Mouse (Mus musculus) heart, embryonic 12.5 days (tissue): ENCODE data around the gene 4930402H24Rik. TPM values are rescaled to one million over a fixed set of nuclear protein-coding genes. Genes with fewer than 3 reads are reported as not detected.

Experiments
- ATAC-seq: fragments of 200-750 bp; cut with Nextera tagmentation; 2 replicates; pipeline ENCODE4 v1.8.0; 2017; ENCODE audit warnings: moderate TSS enrichment, moderate library complexity; ENCODE audit not compliant: insufficient number of reproducible peaks, low FRiP score
- H3K27ac ChIP-seq: fragments of 300-500 bp; sonication (generic); 2 replicates; pipeline ENCODE4 v1.5.1; 2016; ENCODE audit warnings: mild to moderate bottlenecking, moderate library complexity; ENCODE audit not compliant: poor library complexity, severe bottlenecking
- H3K27me3 ChIP-seq: fragments of 300-500 bp; sonication (generic); replicated peaks from 2 replicates; pipeline ENCODE4 v1.6.1; 2016; ENCODE audit warnings: mild to moderate bottlenecking, moderate library complexity
- H3K36me3 ChIP-seq: fragments of 300-500 bp; sonication (generic); 2 replicates; pipeline ENCODE4 v1.6.1; 2016; ENCODE audit warnings: mild to moderate bottlenecking, moderate library complexity
- H3K4me1 ChIP-seq: fragments of 300-500 bp; sonication (generic); replicated peaks from 2 replicates; pipeline ENCODE4 v1.6.1; 2016; ENCODE audit warnings: mild to moderate bottlenecking
- H3K4me2 ChIP-seq: fragments of 300-500 bp; sonication (generic); 2 replicates; pipeline ENCODE4 v1.6.1; 2016; ENCODE audit warnings: mild to moderate bottlenecking, moderate library complexity
- H3K4me3 ChIP-seq: fragments of 300-500 bp; sonication (generic); 2 replicates; pipeline ENCODE4 v1.5.1; 2016; ENCODE audit warnings: mild to moderate bottlenecking
- H3K9ac ChIP-seq: fragments of 300-500 bp; sonication (generic); 2 replicates; pipeline ENCODE4 v1.6.1; 2016; ENCODE audit warnings: mild to moderate bottlenecking, moderate library complexity
- H3K9me3 ChIP-seq: fragments of 300-500 bp; sonication (generic); replicated peaks from 2 replicates; pipeline ENCODE4 v1.6.1; 2016; ENCODE audit warnings: mild to moderate bottlenecking, moderate library complexity
- WGBS: fragments of 180-500 bp; shearing (Covaris S2); methylation state at CpG from one replicate; pipeline ENCODE4 v1.1.7; 2016; 5-methylcytosine and 5-hydroxymethylcytosine counted together
- polyA plus RNA-seq: library from polyadenylated mRNA; unstranded; fragments of >200 nt; fragmentation: Nextera tagmentation; extraction: Ambion mirVana; gene quantifications from 2 replicates; pipeline ENCODE4 v1.2.1, GENCODE M21; 2016

4930402H24Rik gene
- polyA plus RNA-seq, 1 experiment from 2014 or later: 61.1 TPM

DNA sequence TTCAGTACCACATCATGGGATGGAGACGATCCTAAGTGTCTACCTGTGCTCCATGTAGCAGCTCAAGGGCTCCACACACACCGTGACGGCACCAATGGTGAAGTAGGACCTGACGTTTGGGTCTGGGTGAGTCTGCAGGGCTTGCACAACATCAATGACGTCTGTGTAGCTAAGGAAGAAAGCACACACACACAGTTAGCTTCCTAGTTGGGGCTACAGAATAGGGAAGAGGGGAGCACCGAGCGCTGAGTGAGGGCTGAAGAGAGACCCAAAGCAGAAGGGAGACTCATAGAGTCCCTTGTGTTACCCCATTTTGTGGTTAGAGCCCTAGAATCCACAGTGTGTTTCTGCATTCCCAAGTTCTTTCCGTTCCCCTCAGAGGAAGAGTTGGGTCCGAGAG, 175.5 kb downstream of the 4930402H24Rik start:
- Histone ChIP-seq H3K27me3 (no peaks in the 10 kb centered on the region), H3K4me3 (no peak overlapping the region), H3K36me3 (peaks cover 98% of the 10 kb centered on the region), H3K9ac (no peak overlapping the region), H3K27ac (no peak overlapping the region), H3K9me3 (no peaks in the 10 kb centered on the region), H3K4me1 (no peaks in the 10 kb centered on the region), H3K4me2 (no peak overlapping the region)
- 82% methylated on average over 9 of the region's 9 CpGs for WGBS
- ATAC-seq: no peak

DNA sequence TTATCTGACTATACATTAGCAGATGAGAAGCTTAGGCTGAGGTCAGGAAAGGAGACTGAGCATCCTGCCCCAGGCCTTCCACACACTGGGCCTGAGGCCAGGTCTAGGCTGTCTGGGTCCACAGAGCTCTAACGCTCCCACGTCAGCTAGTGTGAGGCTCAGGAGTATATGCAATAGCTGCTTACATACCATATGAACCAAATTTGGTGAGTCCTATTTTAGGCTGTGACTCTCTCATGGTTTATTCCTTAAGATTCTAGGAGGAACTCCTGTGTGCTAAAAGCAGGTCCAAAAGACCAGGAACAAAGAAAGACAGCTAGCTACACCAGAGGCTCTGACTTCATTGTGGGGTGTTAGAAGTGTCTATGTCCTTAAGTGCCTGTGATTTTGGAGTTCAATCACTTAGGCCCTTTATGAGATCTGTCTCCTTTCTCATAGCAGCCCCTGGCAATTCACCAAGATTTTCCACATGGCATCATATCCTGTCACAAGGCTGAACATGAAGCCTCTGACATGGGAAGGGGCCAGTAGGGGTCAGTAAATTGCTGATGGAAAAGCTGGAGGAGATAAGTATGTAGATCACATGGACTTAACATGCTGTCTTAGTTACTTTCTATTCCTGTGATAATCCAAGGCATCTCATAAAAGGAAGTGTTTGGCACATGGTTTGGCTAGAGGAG, 177.2 kb downstream of the 4930402H24Rik start:
- H3K4me3 ChIP-seq: no peak overlapping the region
- no peaks in the 10 kb centered on the region for H3K27me3 ChIP-seq
- 89% methylated on average over 2 of the region's 2 CpGs for WGBS
- no peaks in the 10 kb centered on the region for H3K9me3 ChIP-seq
- peaks cover 98% of the 10 kb centered on the region for H3K36me3 ChIP-seq
- H3K9ac ChIP-seq: no peak overlapping the region
- H3K4me2 ChIP-seq: no peak overlapping the region
- H3K27ac ChIP-seq: no peak overlapping the region
- no peak for ATAC-seq
- H3K4me1 ChIP-seq: no peaks in the 10 kb centered on the region

DNA sequence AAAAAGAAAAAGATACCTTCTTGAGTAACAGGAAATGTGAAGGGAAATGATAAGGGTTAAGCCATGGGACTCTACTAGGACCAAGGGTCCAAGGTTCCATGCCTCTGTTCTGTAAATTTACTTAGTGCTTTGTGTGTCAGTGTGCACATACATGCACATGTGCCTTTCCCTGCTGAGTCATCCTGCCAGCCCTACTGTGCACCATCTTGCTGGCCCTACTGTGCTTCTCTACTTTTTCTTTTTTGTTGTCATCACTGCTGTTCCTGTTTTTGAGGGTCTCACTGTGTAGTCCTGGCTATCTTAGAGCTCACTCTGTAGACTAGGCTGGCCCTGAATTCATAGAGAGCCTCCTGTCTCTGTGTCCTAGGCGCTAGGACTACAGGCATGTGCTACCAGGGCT, 178.5 kb downstream of the 4930402H24Rik start:
- H3K27ac ChIP-seq: no peak overlapping the region
- no peaks in the 10 kb centered on the region for H3K9me3 ChIP-seq
- peaks cover 98% of the 10 kb centered on the region for H3K36me3 ChIP-seq
- H3K4me2 ChIP-seq: no peak overlapping the region
- no peaks in the 10 kb centered on the region for H3K27me3 ChIP-seq
- no peak overlapping the region for H3K4me3 ChIP-seq
- 87% methylated on average over 1 of the region's 1 CpGs for WGBS
- no peaks in the 10 kb centered on the region for H3K4me1 ChIP-seq
- ATAC-seq: no peak
- no peak overlapping the region for H3K9ac ChIP-seq

DNA sequence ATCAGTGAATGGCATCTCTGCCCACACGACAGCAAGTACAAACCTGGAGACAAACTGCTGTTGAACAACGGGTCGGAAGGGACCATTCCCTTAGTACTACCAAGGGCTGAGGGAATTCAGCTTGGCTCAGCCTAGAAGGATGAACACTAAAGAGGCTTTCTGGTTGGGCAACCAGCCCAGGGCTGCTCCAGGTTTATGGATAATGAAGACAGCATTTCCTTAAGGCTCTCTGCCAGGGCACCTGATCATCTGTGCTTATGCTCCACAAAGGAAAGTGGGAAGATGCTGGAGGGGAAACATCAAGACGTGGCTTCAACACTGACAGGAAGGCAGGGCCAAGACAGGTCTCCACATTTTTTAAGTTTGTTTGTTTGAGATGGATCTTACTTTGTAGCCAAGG, 181.8 kb downstream of the 4930402H24Rik start:
- peaks cover 93% of the 10 kb centered on the region for H3K36me3 ChIP-seq
- no peak for ATAC-seq

DNA sequence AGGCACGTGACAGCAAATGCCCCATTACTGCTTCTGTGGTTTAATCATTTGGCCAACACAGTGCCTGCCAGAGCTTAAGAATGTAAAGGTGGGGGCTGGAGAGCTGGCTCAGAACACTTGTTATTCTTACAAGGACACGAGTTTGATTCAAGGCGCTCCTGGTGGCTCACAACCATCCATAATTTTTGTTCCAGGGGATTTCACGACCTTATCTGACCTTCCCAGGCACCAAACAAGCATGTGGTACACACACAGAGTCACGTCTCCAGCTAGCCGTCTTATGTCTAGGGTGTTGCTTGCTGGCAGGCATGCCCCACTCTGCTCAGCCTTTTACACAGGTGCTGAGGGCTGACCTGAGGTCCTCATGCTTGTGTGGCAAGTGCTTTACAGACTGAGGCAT, 188.3 kb downstream of the 4930402H24Rik start:
- Histone ChIP-seq H3K4me1 (no peaks in the 10 kb centered on the region), H3K4me2 (no peak overlapping the region), H3K27ac (no peak overlapping the region), H3K9ac (no peak overlapping the region), H3K9me3 (no peaks in the 10 kb centered on the region), H3K27me3 (no peaks in the 10 kb centered on the region), H3K4me3 (no peak overlapping the region), H3K36me3 (peaks cover 87% of the 10 kb centered on the region)
- 73% methylated on average over 6 of the region's 6 CpGs for WGBS
- no peak for ATAC-seq

More for the DNA sequence above, 181.8 kb downstream of the 4930402H24Rik start:
- H3K4me2 ChIP-seq: no peak overlapping the region
- no peak overlapping the region for H3K4me3 ChIP-seq
- H3K4me1 ChIP-seq: no peaks in the 10 kb centered on the region
- no peaks in the 10 kb centered on the region for H3K9me3 ChIP-seq
- no peak overlapping the region for H3K9ac ChIP-seq
- WGBS: 85% methylated on average over 4 of the region's 4 CpGs
- no peak overlapping the region for H3K27ac ChIP-seq
- no peaks in the 10 kb centered on the region for H3K27me3 ChIP-seq

DNA sequence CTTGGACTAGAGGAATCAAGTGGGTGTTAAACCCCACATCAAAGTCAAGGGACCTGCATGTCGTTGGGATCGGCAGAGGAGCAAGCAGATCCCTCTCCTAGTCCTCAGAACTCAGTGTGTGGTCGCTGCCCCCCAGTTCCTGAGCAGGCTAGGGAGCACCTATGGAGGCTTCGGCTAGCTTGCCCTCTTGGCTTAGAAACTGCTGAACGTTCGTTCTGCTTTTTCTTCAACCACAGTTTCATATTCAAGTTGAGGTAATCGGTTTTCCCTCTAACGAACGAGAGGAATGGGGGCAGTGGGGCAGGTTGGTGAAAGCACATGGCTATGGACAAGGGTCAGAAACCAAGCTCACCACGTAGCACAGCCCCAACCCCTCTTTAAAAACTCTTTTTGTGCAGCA, 199.1 kb downstream of the 4930402H24Rik start:
- no peak overlapping the region for H3K4me3 ChIP-seq
- H3K9me3 ChIP-seq: no peaks in the 10 kb centered on the region
- H3K27me3 ChIP-seq: no peaks in the 10 kb centered on the region
- ATAC-seq: no peak
- peaks cover 45% of the 10 kb centered on the region for H3K36me3 ChIP-seq
- H3K4me1 ChIP-seq: peaks cover 14% of the 10 kb centered on the region
- H3K27ac ChIP-seq: no peak overlapping the region
- no peak overlapping the region for H3K9ac ChIP-seq
- H3K4me2 ChIP-seq: no peak overlapping the region
- 57% methylated on average over 10 of the region's 10 CpGs for WGBS

GRCm38 (mm10) chr2:130706602-130707001, 199.6 kb downstream of the 4930402H24Rik start:
- no peaks in the 10 kb centered on the region for H3K27me3 ChIP-seq
- no peak for ATAC-seq
- 55% methylated on average over 4 of the region's 4 CpGs for WGBS
- no peaks in the 10 kb centered on the region for H3K9me3 ChIP-seq
- peaks cover 14% of the 10 kb centered on the region for H3K4me1 ChIP-seq
- peaks cover 40% of the 10 kb centered on the region for H3K36me3 ChIP-seq
- H3K27ac ChIP-seq: no peak overlapping the region
- no peak overlapping the region for H3K4me2 ChIP-seq
- no peak overlapping the region for H3K9ac ChIP-seq
- H3K4me3 ChIP-seq: no peak overlapping the region

DNA sequence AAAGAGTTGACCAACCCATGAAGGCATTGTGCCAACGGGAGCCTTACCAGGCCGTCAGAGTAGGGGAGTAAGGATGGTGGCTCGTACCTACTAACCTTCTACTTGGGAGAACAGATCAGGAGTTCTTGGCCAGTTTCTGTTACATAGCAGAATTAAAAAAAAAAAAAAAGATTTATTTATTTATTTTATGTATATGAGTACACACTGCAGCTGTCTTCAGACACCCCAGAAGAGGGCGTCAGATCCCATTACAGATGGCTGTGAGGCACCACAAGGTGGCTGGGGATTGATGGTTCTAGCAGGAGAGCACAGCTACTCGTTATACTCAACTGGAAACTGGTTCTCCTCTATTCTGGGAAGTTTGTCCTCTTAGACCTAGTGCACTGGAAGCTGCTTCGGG, 201.0 kb downstream of the 4930402H24Rik start:
- Histone ChIP-seq H3K4me3 (no peak overlapping the region), H3K9ac (no peak overlapping the region), H3K9me3 (no peaks in the 10 kb centered on the region), H3K27me3 (0 out of 2 replicates have a peak, but pooled peaks cover 6% of the 10 kb centered on the region), H3K4me2 (no peak overlapping the region), H3K27ac (no peak overlapping the region), H3K36me3 (peaks cover 26% of the 10 kb centered on the region), H3K4me1 (peaks cover 14% of the 10 kb centered on the region)
- no peak for ATAC-seq
- 70% methylated on average over 6 of the region's 6 CpGs for WGBS

GRCm38 (mm10) chr2:130704040-130705001, 201.9 kb downstream of the 4930402H24Rik start:
- Histone ChIP-seq H3K4me1 (peaks cover 14% of the 10 kb centered on the region), H3K36me3 (peaks cover 18% of the 10 kb centered on the region), H3K4me2 (no peak overlapping the region), H3K9me3 (no peaks in the 10 kb centered on the region), H3K4me3 (no peak overlapping the region), H3K27ac (no peak overlapping the region), H3K27me3 (peaks cover 15% of the 10 kb centered on the region; the same call in 1 of the 2 replicates), H3K9ac (no peak overlapping the region)
- WGBS: 57% methylated on average over 9 of the region's 9 CpGs
- ATAC-seq: no peak

GRCm38 (mm10) chr2:130697821-130698266, 208.4 kb downstream of the 4930402H24Rik start:
- H3K9ac ChIP-seq: peak overlapping the region; percentile 61
- 2% methylated on average over 14 of the region's 14 CpGs for WGBS

GRCm38 (mm10) chr2:130697153-130697810, 208.9 kb downstream of the 4930402H24Rik start, which contains the start of gene Slc4a11:
Slc4a11 (minus strand) TSS chr2:130697519.
- Histone ChIP-seq H3K4me2 (peak within 1 kb of the TSS; percentile 99), H3K4me3 (peak within 1 kb of the TSS; percentile 63), H3K27me3 (peaks cover 70% of the 10 kb centered on the region), H3K9ac (peak within 1 kb of the TSS; percentile 61), H3K9me3 (no peaks in the 10 kb centered on the region), H3K36me3 (no peaks in the 10 kb centered on the region), H3K4me1 (peaks cover 16% of the 10 kb centered on the region), H3K27ac (no peak within 1 kb of the TSS)
- under 1% methylated on average over 64 of the region's 65 CpGs for WGBS
- peak; percentile 64 for ATAC-seq

More at GRCm38 (mm10) chr2:130697821-130698266, 208.4 kb downstream of the 4930402H24Rik start:
- no peak overlapping the region for H3K27ac ChIP-seq
- 0 out of 2 replicates have a peak, but pooled peaks have one; percentile 29 for ATAC-seq
- H3K27me3 ChIP-seq: peaks cover 70% of the 10 kb centered on the region
- H3K36me3 ChIP-seq: no peaks in the 10 kb centered on the region
- peak overlapping the region; percentile 99 for H3K4me2 ChIP-seq
- peak overlapping the region; percentile 63 for H3K4me3 ChIP-seq
- H3K4me1 ChIP-seq: peaks cover 16% of the 10 kb centered on the region
- no peaks in the 10 kb centered on the region for H3K9me3 ChIP-seq
